Mouse (Mus musculus) R1 (cell line): ENCODE measurements around the gene Fblim1.
A peak's percentile ranks its signal among the peaks of the same experiment; 100 is the strongest.

Source experiments
- DNase-seq: peaks from one replicate; pipeline ENCODE4 v3.0.0-alpha.2; 2018; ENCODE audit warnings: low read depth, low spot score

Fblim1 gene

GRCm38 (mm10) chr4:141605861-141606260, at the start of gene Fblim1:
Gene Fblim1 (minus strand): TSS chr4:141606096.
- no peak for DNase-seq

- DNase-seq: no peak
Measured at GRCm38 (mm10) chr4:141654509-141654908, 48.6 kb upstream of the Fblim1 start.

GRCm38 (mm10) chr4:141653813-141654212, 47.9 kb upstream of the Fblim1 start:
- peak; percentile 81 for DNase-seq

GRCm38 (mm10) chr4:141653044-141653443, 47.1 kb upstream of the Fblim1 start:
- no peak for DNase-seq

GRCm38 (mm10) chr4:141651944-141652343, 46.0 kb upstream of the Fblim1 start:
- DNase-seq: peak; percentile 39

- DNase-seq: no peak
Measured at GRCm38 (mm10) chr4:141651286-141651685, 45.4 kb upstream of the Fblim1 start.

- DNase-seq: no peak
Measured at GRCm38 (mm10) chr4:141649244-141649643, 43.3 kb upstream of the Fblim1 start.

- no peak for DNase-seq
Measured at GRCm38 (mm10) chr4:141648262-141648661, 42.4 kb upstream of the Fblim1 start.

GRCm38 (mm10) chr4:141647187-141647586, 41.3 kb upstream of the Fblim1 start:
- DNase-seq: no peak

- DNase-seq: no peak
Measured at GRCm38 (mm10) chr4:141645988-141646387, 40.1 kb upstream of the Fblim1 start.

- no peak for DNase-seq
Measured at GRCm38 (mm10) chr4:141643118-141643855, 37.4 kb upstream of the Fblim1 start.

- no peak for DNase-seq
Measured at GRCm38 (mm10) chr4:141641961-141642811, 36.3 kb upstream of the Fblim1 start.

- DNase-seq: no peak
Measured at GRCm38 (mm10) chr4:141641353-141641771, 35.5 kb upstream of the Fblim1 start.

GRCm38 (mm10) chr4:141639474-141639873, 33.6 kb upstream of the Fblim1 start:
- DNase-seq: no peak

- no peak for DNase-seq
Measured at GRCm38 (mm10) chr4:141636693-141637092, 30.8 kb upstream of the Fblim1 start.

GRCm38 (mm10) chr4:141635991-141636390, 30.1 kb upstream of the Fblim1 start:
- no peak for DNase-seq

- no peak for DNase-seq
Measured at GRCm38 (mm10) chr4:141632111-141632873, 26.4 kb upstream of the Fblim1 start.

GRCm38 (mm10) chr4:141631250-141631649, 25.4 kb upstream of the Fblim1 start:
- no peak for DNase-seq

GRCm38 (mm10) chr4:141630021-141630420, 24.1 kb upstream of the Fblim1 start:
- no peak for DNase-seq

GRCm38 (mm10) chr4:141628661-141629060, 22.8 kb upstream of the Fblim1 start:
- peak; percentile 67 for DNase-seq

- no peak for DNase-seq
Measured at GRCm38 (mm10) chr4:141627502-141627901, 21.6 kb upstream of the Fblim1 start.
